Mouse (Mus musculus) brown adipose tissue, adult 24 weeks (tissue): ENCODE measurements around the gene Plscr5. TPM values are rescaled to one million over a fixed set of nuclear protein-coding genes. Genes with fewer than 3 reads are reported as not detected.
A peak's percentile ranks its signal among the peaks of the same experiment; 100 is the strongest.
"Not testable (repeated sequence)": the region's sequence is repeated elsewhere in the genome, so short reads cannot be mapped to it uniquely, and the experiment has no call there.

Experiments used
- H3K27ac ChIP-seq: fragments of 200-500 bp; replicated peaks from 2 replicates; pipeline ENCODE4 v1.5.1; 2012; ENCODE audit warnings: low read depth, mild to moderate bottlenecking, low read length
- H3K4me1 ChIP-seq: fragments of 200-500 bp; 2 replicates; pipeline ENCODE4 v1.6.1; 2012; ENCODE audit warnings: low read length, mixed read lengths; ENCODE audit not compliant: control insufficient read depth, insufficient read depth, insufficient read length
- H3K4me3 ChIP-seq: fragments of 200-500 bp; 2 replicates; pipeline ENCODE4 v1.5.1; 2012; ENCODE audit warnings: low read depth, mild to moderate bottlenecking, low read length, moderate library complexity; ENCODE audit not compliant: insufficient read depth
- polyA plus RNA-seq: library from polyadenylated mRNA; stranded (reverse); fragments of >200 nt; gene quantifications from 2 replicates; pipeline ENCODE4 v1.2.4, GENCODE M21; 2012; ENCODE audit not compliant: missing spikeins, insufficient read depth, insufficient read length

Plscr5 gene
- not detected in 2 replicates for polyA plus RNA-seq

DNA sequence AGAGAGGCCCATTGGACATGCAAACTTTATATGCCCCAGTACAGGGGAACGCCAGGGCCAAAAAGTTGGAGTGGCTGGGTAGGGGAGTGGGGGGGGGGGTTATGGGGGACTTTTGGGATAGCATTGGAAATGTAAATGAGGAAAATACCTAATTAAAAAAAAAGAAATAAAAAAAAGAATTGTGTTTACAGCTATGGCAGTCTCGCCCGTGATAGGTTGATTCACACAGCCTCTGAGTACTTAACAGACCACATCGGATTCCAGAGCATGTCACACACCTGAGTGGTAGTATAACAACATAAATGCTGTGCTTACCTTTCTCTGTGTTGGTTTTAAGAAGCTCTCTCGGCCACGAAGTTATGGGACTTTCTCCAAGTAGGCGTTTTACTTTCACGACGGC is at the start of gene Plscr5:
Plscr5 (plus strand) TSS at position 301 of the 400 bp plus-strand sequence.
- H3K4me1 ChIP-seq, H3K27ac ChIP-seq, H3K4me3 ChIP-seq: not testable (repeated sequence)

DNA sequence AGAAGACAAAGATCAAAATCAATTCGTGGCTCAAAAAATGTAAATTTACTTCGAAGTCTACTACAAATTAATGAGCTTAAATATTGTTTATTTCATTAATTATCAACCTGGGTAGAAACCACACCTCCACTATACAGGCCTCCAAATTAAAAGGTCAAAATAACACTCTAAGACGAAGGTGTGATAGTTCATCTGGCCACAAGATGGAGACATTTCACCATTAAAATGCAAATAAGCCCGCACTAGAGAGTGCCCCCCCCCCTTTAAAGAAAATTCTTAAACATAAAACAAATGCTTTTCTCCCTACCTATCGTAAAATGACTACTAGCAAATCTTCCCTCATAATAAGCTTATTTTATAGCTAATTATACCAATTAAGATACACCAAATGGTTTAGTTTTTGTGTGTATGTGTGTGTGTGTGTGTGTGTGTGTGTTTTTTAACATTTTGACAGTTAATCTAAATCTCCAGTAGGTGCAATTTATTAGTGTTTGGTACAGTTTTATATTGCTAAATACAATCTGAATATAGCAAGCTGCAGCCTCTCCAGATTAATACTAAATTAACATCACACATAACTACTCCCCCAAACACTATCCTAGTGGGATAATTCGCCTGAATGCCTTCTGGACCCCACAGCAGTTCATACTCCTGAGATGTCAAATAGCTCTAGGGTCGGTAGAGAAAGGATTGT is 45.0 kb upstream of the Plscr5 start:
- Histone ChIP-seq H3K4me1 (no peaks in the 10 kb centered on the region), H3K4me3 (no peak overlapping the region), H3K27ac (no peak overlapping the region)

DNA sequence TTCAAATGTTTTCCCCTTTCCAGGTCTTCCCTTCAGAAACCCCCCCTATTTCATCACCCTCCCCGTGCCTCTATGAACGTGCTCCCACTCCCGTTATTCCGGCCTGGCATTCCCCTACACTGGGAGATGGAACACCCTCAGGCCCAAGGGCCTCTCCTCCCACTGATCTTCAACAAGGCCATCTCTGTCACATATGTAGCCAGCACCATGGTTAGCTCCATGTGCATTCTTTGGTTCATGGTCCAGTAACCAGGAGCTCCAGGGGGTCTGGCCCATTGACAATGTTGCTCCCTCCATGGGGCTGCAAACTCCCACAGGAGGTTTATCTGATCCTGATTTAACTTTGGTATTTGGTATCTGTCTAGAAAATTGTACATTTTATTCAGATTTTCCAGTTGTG is 30.5 kb upstream of the Plscr5 start:
- Histone ChIP-seq H3K27ac (no peak overlapping the region), H3K4me3 (no peak overlapping the region), H3K4me1 (no peaks in the 10 kb centered on the region)

DNA sequence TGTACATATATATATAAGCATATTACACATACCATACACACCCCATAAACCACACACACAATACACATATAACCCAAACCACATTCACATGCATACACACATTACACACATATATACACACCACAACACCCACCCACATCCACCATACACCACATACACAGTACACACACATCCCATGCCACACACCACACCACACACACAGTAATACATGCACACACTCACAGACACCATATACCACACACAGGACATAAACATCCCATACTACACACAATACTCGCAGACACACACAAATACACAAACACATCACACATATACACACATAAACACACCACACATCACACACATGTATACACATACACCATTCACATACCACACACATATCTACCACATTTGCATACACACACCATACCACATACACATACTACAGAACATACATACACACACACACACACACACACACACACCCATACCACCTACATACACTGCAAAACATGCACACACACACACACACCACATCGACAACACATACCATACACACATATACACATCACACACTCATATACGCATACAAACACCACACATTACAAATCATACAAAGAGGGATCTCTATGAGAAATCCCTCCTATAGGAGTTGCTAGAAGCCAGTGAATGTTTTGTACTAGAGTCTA is 19.3 kb upstream of the Plscr5 start:
- Histone ChIP-seq H3K27ac (no peak overlapping the region), H3K4me3 (no peak overlapping the region), H3K4me1 (no peaks in the 10 kb centered on the region)

DNA sequence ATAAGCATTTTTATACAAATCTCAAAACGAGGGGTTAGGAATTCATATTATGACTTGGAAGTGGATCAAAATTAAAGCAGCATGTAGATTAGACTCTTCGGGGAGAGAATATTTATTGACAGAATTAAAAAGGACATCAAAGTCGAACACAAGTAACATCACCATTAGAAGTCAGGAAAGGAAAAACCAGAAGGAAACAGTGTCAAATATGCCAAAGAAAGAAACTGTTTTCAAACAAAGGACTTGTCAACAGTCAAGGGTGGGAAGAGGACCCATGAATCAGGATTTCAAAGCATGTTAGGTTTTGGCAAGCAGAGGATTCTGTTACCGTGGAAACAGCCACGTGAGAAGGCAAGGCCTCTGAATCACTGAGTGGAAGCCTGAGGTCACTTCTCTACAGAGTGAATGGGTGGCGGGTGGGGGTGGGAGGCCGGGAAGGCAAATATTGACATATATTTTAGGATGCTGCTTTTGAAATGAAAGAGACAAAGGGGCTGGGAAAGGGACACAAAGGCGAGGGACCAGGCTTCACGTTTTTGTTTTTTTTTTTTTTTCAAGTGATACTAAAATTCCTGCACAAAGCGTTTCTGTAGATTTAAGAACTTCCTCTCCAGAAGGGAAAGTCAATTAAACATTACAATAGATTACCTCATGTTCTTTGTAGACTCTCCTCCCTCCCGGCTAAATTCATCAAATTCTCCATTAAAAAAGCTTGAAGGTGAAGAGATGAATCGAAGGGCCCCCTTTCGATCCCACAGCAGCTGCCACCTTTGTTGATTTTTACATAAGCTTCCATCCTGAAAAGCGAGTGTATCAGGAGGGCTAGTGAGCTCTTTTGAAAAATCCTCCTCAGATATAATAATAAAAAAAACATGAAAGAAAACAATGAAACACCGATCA is 18.3 kb upstream of the Plscr5 start:
- no peaks in the 10 kb centered on the region for H3K4me1 ChIP-seq
- H3K4me3 ChIP-seq = no peak overlapping the region
- H3K27ac ChIP-seq = no peak overlapping the region

DNA sequence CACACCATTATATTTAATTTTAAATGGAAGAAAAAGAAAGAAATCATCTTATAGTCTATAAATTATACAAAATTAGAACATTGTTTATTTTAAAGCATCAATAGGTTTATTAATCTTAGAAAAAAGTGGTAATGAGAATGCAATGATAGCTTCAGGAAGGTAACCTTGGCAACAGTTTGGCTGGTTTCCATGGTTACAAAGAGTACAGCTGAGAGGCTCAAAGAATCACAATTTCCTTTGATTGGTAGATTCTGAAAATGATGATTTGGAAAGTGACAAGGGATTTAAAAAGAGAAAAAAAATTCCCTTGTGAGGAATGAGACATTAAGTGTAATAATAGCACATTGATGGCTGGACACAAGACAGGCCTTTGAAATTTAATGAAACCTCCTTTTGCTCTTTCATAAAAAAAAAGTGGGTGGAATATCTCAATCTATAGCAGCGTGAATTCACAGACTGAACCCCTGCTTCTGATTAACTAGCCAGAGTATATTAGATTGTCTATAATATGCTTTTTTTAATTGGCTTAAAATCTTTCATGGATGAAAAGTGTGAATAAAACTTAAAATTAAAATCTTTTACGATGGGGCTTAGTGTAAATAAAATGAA is 13.8 kb upstream of the Plscr5 start:
- Histone ChIP-seq H3K27ac (no peak overlapping the region), H3K4me1 (no peaks in the 10 kb centered on the region), H3K4me3 (no peak overlapping the region)

DNA sequence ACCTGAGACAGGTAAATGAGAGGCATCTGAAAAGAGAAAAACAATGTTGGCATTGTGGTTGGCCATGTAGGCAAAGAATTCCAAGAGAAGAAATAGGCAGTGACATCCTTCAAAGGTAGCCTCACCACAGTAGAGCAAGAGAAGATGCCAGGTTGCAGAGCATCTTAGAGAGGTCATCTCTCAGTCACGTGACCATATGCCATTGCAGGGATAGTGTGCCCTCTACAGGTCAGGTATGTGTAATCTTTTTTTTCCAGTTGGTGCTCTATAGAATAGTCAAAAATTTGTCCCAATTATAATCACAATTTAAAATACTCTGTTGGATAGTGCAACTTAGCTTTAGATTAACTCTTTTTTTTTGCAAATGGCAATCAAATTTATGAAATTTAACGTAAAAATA is 1.4 kb upstream of the Plscr5 start:
- H3K27ac ChIP-seq = no peak overlapping the region
- H3K4me3 ChIP-seq = no peak overlapping the region
- no peaks in the 10 kb centered on the region for H3K4me1 ChIP-seq

DNA sequence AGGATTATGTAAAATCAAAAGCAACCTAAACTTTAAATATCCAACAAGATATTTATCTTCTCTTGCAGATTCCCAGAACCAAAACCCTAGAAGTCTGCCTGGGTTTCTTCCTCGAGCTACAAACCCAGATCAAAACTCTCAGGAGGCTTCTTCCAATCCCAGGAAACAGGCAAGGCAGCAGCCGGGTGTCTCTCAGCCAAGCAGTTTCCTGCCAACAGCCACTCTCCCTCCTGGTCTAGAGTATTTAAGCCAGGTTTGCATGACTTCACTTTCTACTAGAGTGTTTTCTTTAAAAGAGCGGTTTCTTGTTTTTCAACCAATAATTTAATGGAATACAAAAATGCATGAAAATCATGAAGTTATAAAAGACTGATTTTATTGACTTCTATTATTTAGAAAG is 5.7 kb downstream of the Plscr5 start:
- Histone ChIP-seq H3K27ac (no peak overlapping the region), H3K4me1 (no peaks in the 10 kb centered on the region), H3K4me3 (no peak overlapping the region)

DNA sequence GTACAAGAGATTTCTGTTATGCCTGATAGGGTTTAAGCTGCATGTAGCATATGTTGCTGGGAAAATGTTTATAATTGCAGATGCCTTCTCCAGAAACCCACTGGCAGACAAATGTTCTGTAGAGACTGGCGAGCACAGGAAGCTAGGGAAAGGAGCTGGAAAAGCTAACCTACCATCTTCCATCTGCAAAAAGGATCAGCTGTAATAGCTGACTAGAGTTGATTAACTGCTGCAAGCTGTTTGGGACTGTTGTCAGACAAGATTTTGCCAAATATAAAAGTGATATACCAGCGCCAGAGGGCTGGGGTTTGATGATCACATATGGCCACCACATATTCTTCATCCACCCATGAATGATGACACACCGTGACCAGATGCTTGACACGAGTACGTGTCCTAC is 6.8 kb downstream of the Plscr5 start:
- Histone ChIP-seq H3K4me3 (no peak overlapping the region), H3K27ac (no peak overlapping the region), H3K4me1 (no peaks in the 10 kb centered on the region)

DNA sequence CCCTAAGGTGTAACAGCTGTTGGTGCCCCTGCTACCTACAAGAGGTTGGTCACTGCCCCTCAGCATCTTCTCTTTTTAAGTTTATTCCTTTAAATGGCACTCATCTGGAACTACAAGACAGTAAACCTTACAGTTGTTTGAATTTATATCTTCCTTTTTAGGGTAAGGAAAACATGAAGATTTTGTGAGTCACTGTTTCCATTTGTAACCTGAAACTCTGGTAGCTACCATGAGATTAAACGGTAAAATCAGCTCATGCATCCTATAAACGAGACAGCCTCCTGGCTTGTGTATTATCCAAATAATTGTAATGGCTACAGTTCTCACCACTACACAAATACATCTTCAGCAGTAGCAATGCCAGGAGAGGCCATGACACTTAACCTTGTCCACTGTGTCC is 11.7 kb downstream of the Plscr5 start:
- H3K4me1 ChIP-seq = no peaks in the 10 kb centered on the region
- no peak overlapping the region for H3K4me3 ChIP-seq
- no peak overlapping the region for H3K27ac ChIP-seq

DNA sequence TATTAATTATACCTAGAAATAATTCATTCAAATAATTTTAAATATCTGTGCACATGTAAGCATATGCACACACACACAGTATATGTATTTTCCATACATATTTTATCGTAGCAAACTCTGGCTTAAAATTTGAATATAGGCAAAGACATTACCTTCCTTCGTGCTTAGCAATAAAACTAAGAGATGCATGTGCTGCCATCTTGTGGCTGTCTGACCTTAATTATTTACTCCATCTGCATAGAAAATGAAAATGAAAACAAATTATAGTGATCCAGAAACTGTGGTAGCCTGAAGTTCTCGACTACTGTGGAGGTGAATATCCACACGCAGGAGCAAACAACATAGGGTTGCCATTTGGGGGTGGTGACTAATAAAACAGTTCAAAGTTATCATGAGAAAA is 14.6 kb downstream of the Plscr5 start:
- Histone ChIP-seq H3K27ac (no peak overlapping the region), H3K4me3 (peak overlapping the region; percentile 42), H3K4me1 (no peaks in the 10 kb centered on the region)

DNA sequence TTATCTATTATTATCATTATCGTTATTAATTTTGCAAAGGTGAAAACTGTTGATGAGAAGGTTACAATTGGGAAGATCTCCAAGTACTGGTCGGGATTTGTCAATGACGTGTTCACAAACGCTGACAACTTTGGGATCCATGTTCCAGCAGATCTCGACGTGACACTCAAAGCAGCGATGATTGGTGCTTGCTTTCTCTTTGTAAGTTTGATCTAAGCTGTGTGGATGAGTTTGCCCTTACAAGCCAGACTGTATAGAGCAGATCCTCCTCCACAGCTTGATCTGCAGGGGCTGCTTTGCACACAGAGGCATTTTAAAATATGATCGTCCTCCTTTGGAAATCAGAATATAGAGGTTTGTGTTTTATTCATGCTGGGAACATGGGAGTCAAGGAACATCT is 15.0 kb downstream of the Plscr5 start:
- Histone ChIP-seq H3K27ac (no peak overlapping the region), H3K4me1 (no peaks in the 10 kb centered on the region), H3K4me3 (peak overlapping the region; percentile 42)

DNA sequence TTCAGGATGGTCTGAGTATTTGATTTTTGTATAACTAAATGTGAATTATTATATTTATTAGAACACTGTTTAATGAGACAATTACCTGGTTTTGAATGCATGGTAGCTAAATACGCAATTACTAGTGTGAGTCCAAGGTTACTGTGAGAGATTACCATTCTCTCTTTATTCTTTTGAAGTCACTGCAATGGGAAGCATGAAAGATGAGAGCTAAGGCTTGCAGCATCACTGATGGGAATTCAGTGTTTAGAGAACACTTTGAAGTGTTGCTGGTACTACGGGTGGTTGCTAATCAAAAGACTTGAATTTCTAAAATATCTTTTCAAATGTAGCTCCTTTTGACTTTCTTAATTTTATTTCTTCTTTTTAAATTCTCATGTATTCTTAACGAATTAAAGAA is 17.1 kb downstream of the Plscr5 start:
- no peak overlapping the region for H3K4me3 ChIP-seq
- H3K27ac ChIP-seq = no peak overlapping the region
- no peaks in the 10 kb centered on the region for H3K4me1 ChIP-seq

DNA sequence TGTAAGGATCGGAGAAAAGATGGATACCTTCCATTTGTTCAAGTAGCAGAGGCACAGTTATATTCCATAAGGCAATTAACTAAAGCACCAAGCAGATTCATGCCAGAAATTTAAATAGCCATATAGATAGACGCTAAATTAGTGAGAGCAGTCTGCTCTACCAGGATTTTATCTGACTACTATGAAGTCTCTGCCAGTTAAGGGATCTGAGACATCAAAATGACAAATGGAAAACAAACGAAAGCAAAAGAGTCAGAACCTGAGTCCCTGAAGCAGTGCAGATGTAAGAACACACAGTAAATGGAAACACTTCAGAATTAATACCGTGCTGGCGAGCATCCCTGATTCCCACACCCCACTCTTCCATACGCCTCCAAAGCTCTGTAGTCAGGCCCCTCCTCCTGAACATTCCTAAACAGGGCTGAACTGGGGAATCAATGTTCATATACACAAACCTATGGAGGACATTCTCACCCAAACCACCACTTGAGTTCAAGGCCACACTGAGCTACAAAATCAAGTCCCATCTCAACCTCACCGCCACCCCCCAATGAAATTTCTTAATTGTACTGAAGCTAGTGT is 17.7 kb downstream of the Plscr5 start:
- no peaks in the 10 kb centered on the region for H3K4me1 ChIP-seq
- H3K27ac ChIP-seq = no peak overlapping the region
- H3K4me3 ChIP-seq = no peak overlapping the region

DNA sequence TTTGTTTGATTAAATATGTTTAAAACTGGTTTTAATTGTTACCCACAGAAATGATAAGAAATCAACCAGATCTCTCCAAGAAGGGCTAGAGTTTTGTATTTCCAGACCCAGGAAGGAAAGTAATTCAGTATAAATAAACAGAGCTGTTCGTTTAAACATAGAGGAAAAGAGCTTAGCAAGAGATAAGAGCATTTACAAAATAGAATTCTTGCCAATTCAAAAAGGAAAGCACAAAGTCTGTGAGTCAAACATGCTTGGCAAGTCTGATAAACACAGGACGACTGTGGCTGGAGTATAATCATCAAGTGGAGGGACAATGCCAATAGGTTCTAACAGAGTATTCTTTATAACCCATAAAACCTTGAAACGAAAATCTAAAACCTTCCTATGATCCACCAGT is 18.3 kb downstream of the Plscr5 start:
- Histone ChIP-seq H3K4me1 (no peaks in the 10 kb centered on the region), H3K4me3 (no peak overlapping the region), H3K27ac (no peak overlapping the region)
